Mouse (Mus musculus) pancreas, adult 10 weeks (tissue): Measurements from ENCODE around the gene Mrpl14. TPM values are rescaled to one million over a fixed set of nuclear protein-coding genes. Genes with fewer than 3 reads are reported as not detected.

ENCODE experiments used
- polyA plus RNA-seq: library from polyadenylated mRNA; stranded (reverse); fragments of 350-450 nt; fragmentation: Illumina TruSeq; extraction: RNeasy Lipid Tissue Mini Kit (QIAGEN cat#74804); gene quantifications from one replicate; pipeline ENCODE4 v1.2.3, GENCODE M21; 2015; ENCODE audit warnings: low read depth, low replicate concordance; ENCODE audit not compliant: insufficient read depth

Mrpl14 gene
- polyA plus RNA-seq, result 21.4 TPM

DNA sequence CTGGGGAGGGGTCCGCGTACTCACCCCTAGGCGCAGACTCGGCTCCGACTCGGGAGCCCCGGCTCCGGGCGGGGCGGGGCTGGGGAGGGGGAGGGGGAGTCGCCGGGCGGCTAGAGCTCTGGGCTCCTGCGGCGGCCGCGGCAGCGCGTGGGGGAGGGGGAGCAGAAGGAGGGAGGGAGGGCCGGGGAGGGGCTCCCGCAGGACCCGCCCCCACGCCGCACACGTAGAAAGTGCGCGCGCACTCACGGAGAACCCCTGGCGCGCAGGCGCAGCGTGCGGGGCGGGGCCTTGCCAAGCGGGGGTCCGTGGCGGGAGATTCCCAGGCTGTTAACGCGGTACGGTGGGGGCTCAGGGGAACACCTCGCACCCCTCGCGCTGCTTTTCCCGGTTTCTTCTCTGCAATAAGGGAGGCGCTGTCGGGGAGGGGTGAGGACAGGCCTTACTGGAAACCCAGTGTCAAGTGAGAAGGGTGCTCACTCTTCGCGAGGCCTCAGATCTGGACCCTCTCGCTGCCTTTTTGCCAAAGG is at the start of gene Mrpl14:
TSS of gene Mrpl14 (plus strand) at position 230 of the 527 bp plus-strand sequence.

DNA sequence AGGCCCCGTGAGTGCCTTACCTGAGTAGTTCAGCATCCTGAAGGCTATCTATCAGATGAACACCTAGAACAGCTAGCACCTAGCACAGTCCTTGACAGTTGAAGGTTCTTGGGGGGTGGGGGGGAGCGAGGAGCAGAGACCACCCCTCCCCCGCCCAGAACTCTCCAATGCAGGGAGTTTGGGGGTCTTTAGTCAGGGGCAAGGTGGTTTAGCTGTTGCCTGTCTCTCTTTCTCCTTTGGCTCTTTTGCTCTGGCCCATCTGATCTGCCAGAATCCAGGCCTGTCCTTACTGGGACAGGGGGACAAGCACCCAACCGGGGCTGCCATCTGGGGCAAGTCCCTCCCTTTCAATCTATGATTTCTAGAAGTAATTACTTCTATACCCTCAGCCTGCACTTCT is 26.9 kb upstream of the Mrpl14 start, which contains the start of gene Capn11:
TSS of gene Capn11 (minus strand) at position 101 of the 400 bp plus-strand sequence.

GRCm38 (mm10) chr17:45686716-45687115 is 594 bp downstream of the Mrpl14 start, which contains the start of gene Tmem63b:
Tmem63b (minus strand) TSS chr17:45686905.

DNA sequence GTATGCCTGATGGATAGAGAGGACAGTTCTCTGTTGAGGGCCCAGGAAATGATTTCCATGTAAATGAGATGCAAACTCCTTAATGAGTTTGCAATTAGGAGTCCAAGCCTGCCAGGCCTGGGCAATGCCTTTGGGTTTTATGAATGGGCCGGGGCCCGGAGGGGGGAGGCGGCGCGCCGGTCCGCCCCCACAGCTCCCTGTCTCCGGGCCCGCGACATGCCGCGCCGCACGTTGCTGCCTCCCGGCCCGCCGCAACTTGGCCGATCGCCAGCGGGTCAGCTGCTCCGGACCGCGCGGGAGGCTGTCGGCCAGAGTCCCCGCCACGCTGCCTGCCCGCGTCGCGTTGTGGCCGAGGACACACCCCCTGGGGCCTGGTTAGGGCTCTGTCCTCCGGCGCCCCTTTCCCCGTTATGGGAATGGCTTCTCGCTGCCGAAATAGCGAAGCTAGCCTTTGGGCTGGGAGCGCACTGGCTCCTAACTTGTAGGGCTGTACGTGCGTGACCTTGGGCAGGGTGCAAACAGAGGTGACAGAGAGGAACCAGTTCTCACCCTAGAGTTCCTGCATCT is 47.7 kb downstream of the Mrpl14 start, which contains the start of gene 1600014C23Rik:
TSS of gene 1600014C23Rik (minus strand) at position 110 of the 567 bp plus-strand sequence.

Other genes with a start within 250 kb of the Mrpl14 start
- gene Spats1, start 210.9 kb upstream of the Mrpl14 start, polyA plus RNA-seq, result not detected
- 2.8 TPM for gene Aars2, start 179.5 kb upstream of the Mrpl14 start, polyA plus RNA-seq
- gene Tcte1, start 162.9 kb upstream of the Mrpl14 start, polyA plus RNA-seq, result not detected
- not detected for gene Tmem151b, start 136.6 kb upstream of the Mrpl14 start, polyA plus RNA-seq
- 1.4 TPM for gene Nfkbie, start 130.6 kb upstream of the Mrpl14 start, polyA plus RNA-seq
- 11.9 TPM for gene Slc35b2, start 122.4 kb upstream of the Mrpl14 start, polyA plus RNA-seq
- gene Hsp90ab1, start 113.1 kb upstream of the Mrpl14 start, polyA plus RNA-seq, result 166 TPM
- gene Slc29a1, start 86.7 kb upstream of the Mrpl14 start, polyA plus RNA-seq, result 35.0 TPM
- not detected for gene Mymx, start 84.2 kb upstream of the Mrpl14 start, polyA plus RNA-seq
- gene Capn11, start 27.0 kb upstream of the Mrpl14 start, polyA plus RNA-seq, result 0.61 TPM
- 19.5 TPM for gene Tmem63b, start 583 bp downstream of the Mrpl14 start, polyA plus RNA-seq
- not detected for gene 1600014C23Rik, start 47.5 kb downstream of the Mrpl14 start, polyA plus RNA-seq